ENCODE assay signal across 8 mouse cellular contexts in genomic region chr3:104674329-104675220, GRCm38 (mm10). TPM values are rescaled to one million over a fixed set of nuclear protein-coding genes. Genes with fewer than 3 reads are reported as not detected.
DNase-seq lines count a peak whose midpoint lies in the region; ATAC-seq lines count a peak whose summit lies in the region.

No protein-coding gene starts in this region.

- peak overlapping the region; percentile 74 for H3K9ac ChIP-seq in heart, embryonic 16.5 days (ENCODE audit: low read length)
- H3K9ac ChIP-seq in midbrain, embryonic 14.5 days (replicated peaks; ENCODE audit: low read length): peak overlapping the region; percentile 34

- peak overlapping the region; percentile 90 for H3K4me2 ChIP-seq in heart, embryonic 16.5 days (ENCODE audit: low read depth, low read length)
- peak overlapping the region; percentile 54 for H3K4me2 ChIP-seq in midbrain, embryonic 14.5 days (ENCODE audit: low read length)

- peak overlapping the region; percentile 64 for H3K27ac ChIP-seq in heart, embryonic 16.5 days (ENCODE audit: low read length)
- no peak overlapping the region for H3K27ac ChIP-seq in midbrain, embryonic 14.5 days (replicated peaks; ENCODE audit: low read depth, low read length)

- peak; percentile 67 for DNase-seq in embryo, embryonic 10.5 days (ENCODE audit: low spot score)
- peak; percentile 76 to 88 for DNase-seq in kidney, postnatal 25 days
- peak; percentile 9 for DNase-seq in midbrain, embryonic 14.5 days
- no peak for DNase-seq in layer of hippocampus, postnatal 10 days (ENCODE audit: low spot score in 2 of 2)
- DNase-seq in right cerebral cortex, adult 2 months (ENCODE audit: low spot score in 2 of 2): no peak

- WGBS in heart, embryonic 16.5 days: 13% methylated on average over 14 of the region's 14 CpGs
- WGBS in midbrain, embryonic 14.5 days: 27% methylated on average over 14 of the region's 14 CpGs

- H3K36me3 ChIP-seq in megakaryocyte, embryonic 14.5 days (replicated peaks; ENCODE audit: low read length): no peaks in the 10 kb centered on the region
- H3K36me3 ChIP-seq in heart, embryonic 16.5 days (ENCODE audit: control insufficient read depth, insufficient read depth): no peaks in the 10 kb centered on the region
- H3K36me3 ChIP-seq in midbrain, embryonic 14.5 days (ENCODE audit: control insufficient read depth, insufficient read depth, low read length): no peaks in the 10 kb centered on the region

- peaks cover 8% of the 10 kb centered on the region for H3K9me3 ChIP-seq in megakaryocyte, embryonic 14.5 days
- H3K9me3 ChIP-seq in heart, embryonic 16.5 days (replicated peaks; ENCODE audit: control insufficient read depth, low read length): no peaks in the 10 kb centered on the region
- H3K9me3 ChIP-seq in midbrain, embryonic 14.5 days (ENCODE audit: control insufficient read depth, low read length): no peaks in the 10 kb centered on the region

- H3K4me1 ChIP-seq in megakaryocyte, embryonic 14.5 days: peaks cover 65% of the 10 kb centered on the region
- H3K4me1 ChIP-seq in heart, embryonic 16.5 days (ENCODE audit: control insufficient read depth, insufficient read depth, low read length): peaks cover 37% of the 10 kb centered on the region
- H3K4me1 ChIP-seq in midbrain, embryonic 14.5 days (ENCODE audit: control insufficient read depth, insufficient read depth, low read length): peaks cover 5% of the 10 kb centered on the region

- ATAC-seq in megakaryocyte, adult 5-6 weeks (ENCODE audit: poor library complexity, severe bottlenecking): no peak
- no peak for ATAC-seq in heart, embryonic 16.5 days (replicated peaks; ENCODE audit: extremely low read depth, insufficient read depth, low FRiP score)
- ATAC-seq in midbrain, embryonic 14.5 days (ENCODE audit: low FRiP score, low TSS enrichment): 0 out of 2 replicates have a peak, but pooled peaks have one; percentile 10

- H3K27me3 ChIP-seq in megakaryocyte, embryonic 14.5 days (replicated peaks): no peaks in the 10 kb centered on the region
- H3K27me3 ChIP-seq in heart, embryonic 16.5 days (ENCODE audit: control insufficient read depth, insufficient read depth, low read length): no peaks in the 10 kb centered on the region
- H3K27me3 ChIP-seq in midbrain, embryonic 14.5 days (ENCODE audit: control insufficient read depth, insufficient read depth, low read length): no peaks in the 10 kb centered on the region

- peak overlapping the region; percentile 91 for H3K4me3 ChIP-seq in megakaryocyte, embryonic 14.5 days (replicated peaks)
- peak overlapping the region; percentile 61 for H3K4me3 ChIP-seq in heart, embryonic 16.5 days (ENCODE audit: low read length)
- H3K4me3 ChIP-seq in midbrain, embryonic 14.5 days (replicated peaks; ENCODE audit: low read depth, low read length): peak overlapping the region; percentile 26

RNA-seq across cellular contexts. Expression of gene Slc16a1, which starts 36.1 kb away (rescaled TPM):
- 3.9 and 8.0 TPM in 2 replicates for polyA plus RNA-seq in megakaryocyte, embryonic 14.5 days (2012; ENCODE audit: insufficient read depth, low replicate concordance)
- total RNA-seq in megakaryocyte, adult 5-6 weeks (2015): 7.3 and 9.2 TPM in 2 replicates
- total RNA-seq in megakaryocyte, adult 5-6 weeks (2017): 10.6 and 12.7 TPM in 2 replicates
- polyA plus RNA-seq in heart, embryonic 16.5 days (2015; fragmentation: Nextera tagmentation; extraction: Ambion mirVana): 79.9 and 84.1 TPM in 2 replicates
- polyA plus RNA-seq in midbrain, embryonic 14.5 days (2014; fragmentation: Nextera tagmentation; extraction: Ambion mirVana): 7.4 and 8.9 TPM in 2 replicates
- 10 to 100 TPM; 76.3 to 82.4 TPM for total RNA-seq in layer of hippocampus, postnatal 10 days (2021)

Comparison
In these comparisons a context has a peak if more than half of its experiments do, and no peak if none do; other contexts are left out.
1. H3K4me3 ChIP-seq: peak in every context shown above with its lines; median percentile 91 in megakaryocyte, embryonic 14.5 days; 61 in heart, embryonic 16.5 days; 26 in midbrain, embryonic 14.5 days.
2. DNase-seq: peak in embryo, embryonic 10.5 days (single experiment), kidney, postnatal 25 days (2 of 2) and midbrain, embryonic 14.5 days (single experiment); none in layer of hippocampus, postnatal 10 days (0 of 2) and right cerebral cortex, adult 2 months (0 of 2).